Mouse (Mus musculus): ENCODE data around the gene D10Wsu102e.

The D10Wsu102e gene

GRCm38 (mm10) chr10:83359956-83360355 lies at the start of gene D10Wsu102e:
TSS of gene D10Wsu102e (plus strand) at chr10:83360221.
- DNase-seq = peak; percentile 99

GRCm38 (mm10) chr10:83310356-83310755 lies 49.7 kb upstream of the D10Wsu102e start:
- no peak for DNase-seq

GRCm38 (mm10) chr10:83313033-83313432 lies 47.0 kb upstream of the D10Wsu102e start:
- DNase-seq = no peak

GRCm38 (mm10) chr10:83320396-83320795 lies 39.6 kb upstream of the D10Wsu102e start:
- DNase-seq = no peak

GRCm38 (mm10) chr10:83320870-83321269 lies 39.2 kb upstream of the D10Wsu102e start:
- DNase-seq = no peak

GRCm38 (mm10) chr10:83321528-83321927 lies 38.5 kb upstream of the D10Wsu102e start:
- no peak for DNase-seq

- DNase-seq = peak; percentile 55
Measured at GRCm38 (mm10) chr10:83322551-83323100, 37.4 kb upstream of the D10Wsu102e start.

GRCm38 (mm10) chr10:83324871-83325270 lies 35.1 kb upstream of the D10Wsu102e start:
- no peak for DNase-seq

- no peak for DNase-seq
Measured at GRCm38 (mm10) chr10:83325903-83326302, 34.1 kb upstream of the D10Wsu102e start.

GRCm38 (mm10) chr10:83326648-83327285 lies 33.3 kb upstream of the D10Wsu102e start:
- DNase-seq = peak; percentile 69

GRCm38 (mm10) chr10:83328791-83329190 lies 31.2 kb upstream of the D10Wsu102e start:
- no peak for DNase-seq

GRCm38 (mm10) chr10:83330336-83330735 lies 29.7 kb upstream of the D10Wsu102e start:
- no peak for DNase-seq

- no peak for DNase-seq
Measured at GRCm38 (mm10) chr10:83331811-83332210, 28.2 kb upstream of the D10Wsu102e start.

GRCm38 (mm10) chr10:83332581-83332980 lies 27.4 kb upstream of the D10Wsu102e start:
- DNase-seq = no peak

- no peak for DNase-seq
Measured at GRCm38 (mm10) chr10:83336336-83336735, 23.7 kb upstream of the D10Wsu102e start.

- peak; percentile 70 for DNase-seq
Measured at GRCm38 (mm10) chr10:83337159-83337951, 22.7 kb upstream of the D10Wsu102e start, which contains the start of gene Slc41a2. TSS of gene Slc41a2 (minus strand) at chr10:83337882.

- no peak for DNase-seq
Measured at GRCm38 (mm10) chr10:83337971-83338598, 21.9 kb upstream of the D10Wsu102e start.

- DNase-seq = no peak
Measured at GRCm38 (mm10) chr10:83341226-83341625, 18.8 kb upstream of the D10Wsu102e start.

- DNase-seq = no peak
Measured at GRCm38 (mm10) chr10:83343171-83343570, 16.9 kb upstream of the D10Wsu102e start.

- no peak for DNase-seq
Measured at GRCm38 (mm10) chr10:83343828-83344685, 16.0 kb upstream of the D10Wsu102e start.

- no peak for DNase-seq
Measured at GRCm38 (mm10) chr10:83345693-83346358, 14.2 kb upstream of the D10Wsu102e start.

GRCm38 (mm10) chr10:83346359-83346736 lies 13.7 kb upstream of the D10Wsu102e start:
- DNase-seq = no peak
